In genomic region chr1:89930551-89930950, GRCm38 (mm10) we compare ENCODE assay signal across 8 mouse cellular contexts. TPM values are rescaled to one million over a fixed set of nuclear protein-coding genes. Genes with fewer than 3 reads are reported as not detected.
DNase-seq lines count a peak whose midpoint lies in the region; ATAC-seq and TF ChIP-seq lines count a peak whose summit lies in the region.

No protein-coding gene starts in this region.

- H3K27me3 ChIP-seq in lung, embryonic 16.5 days (ENCODE audit: control insufficient read depth, insufficient read depth, low read depth, low read length), result peaks cover 96% of the 10 kb centered on the region
- H3K27me3 ChIP-seq in forebrain, embryonic 10.5 days (ENCODE audit: poor library complexity, severe bottlenecking), result peaks cover 100% of the 10 kb centered on the region
- peaks cover 99% of the 10 kb centered on the region for H3K27me3 ChIP-seq in limb, embryonic 10.5 days (ENCODE audit: low read depth, poor library complexity, severe bottlenecking)
- H3K27me3 ChIP-seq in cerebellum, adult 2 months (ENCODE audit: control insufficient read depth, insufficient read depth, low read length), result peaks cover 8% of the 10 kb centered on the region; the same call in 1 of the 2 replicates

- under 1% methylated on average over 43 of the region's 45 CpGs for WGBS in lung, embryonic 16.5 days
- WGBS in forebrain, embryonic 10.5 days, result under 1% methylated on average over 45 of the region's 45 CpGs
- WGBS in limb, embryonic 10.5 days, result 0% methylated on average over 45 of the region's 45 CpGs
- under 1% methylated on average over 45 of the region's 45 CpGs for WGBS in olfactory bulb, adult 2 months
- under 1% methylated on average over 45 of the region's 45 CpGs for WGBS in cerebellum, adult 2 months

- H3K9ac ChIP-seq in lung, embryonic 16.5 days (ENCODE audit: low read length), result no peak overlapping the region; the same call in 1 of the 2 replicates

- H3K4me1 ChIP-seq in lung, embryonic 16.5 days (replicated peaks; ENCODE audit: control insufficient read depth, insufficient read depth, low read length), result peaks cover 27% of the 10 kb centered on the region
- H3K4me1 ChIP-seq in forebrain, embryonic 10.5 days, result peaks cover 94% of the 10 kb centered on the region
- peaks cover 95% of the 10 kb centered on the region for H3K4me1 ChIP-seq in limb, embryonic 10.5 days
- peaks cover 13% of the 10 kb centered on the region for H3K4me1 ChIP-seq in olfactory bulb, adult 2 months (ENCODE audit: control insufficient read depth, insufficient read depth, low read length)
- no peaks in the 10 kb centered on the region; the same call in 1 of the 2 replicates for H3K4me1 ChIP-seq in cerebellum, adult 2 months (ENCODE audit: control insufficient read depth, insufficient read depth, low read length)

- peak; percentile 20; the same call in 1 of the 2 replicates for ATAC-seq in lung, embryonic 16.5 days (ENCODE audit: low read depth)
- ATAC-seq in CD4-positive, CD25-positive, alpha-beta regulatory T cell, adult 4 months, result no peak

- no peaks in the 10 kb centered on the region for H3K36me3 ChIP-seq in lung, embryonic 16.5 days (ENCODE audit: control insufficient read depth, insufficient read depth, low read length)
- no peaks in the 10 kb centered on the region for H3K36me3 ChIP-seq in forebrain, embryonic 10.5 days (replicated peaks)
- no peaks in the 10 kb centered on the region for H3K36me3 ChIP-seq in limb, embryonic 10.5 days

- peak overlapping the region; percentile 46 for H3K4me3 ChIP-seq in lung, embryonic 16.5 days (ENCODE audit: low read length)
- peak overlapping the region; percentile 59 for H3K4me3 ChIP-seq in forebrain, embryonic 10.5 days
- H3K4me3 ChIP-seq in limb, embryonic 10.5 days, result peak overlapping the region; percentile 67
- peak overlapping the region; percentile 0; the same call in 1 of the 2 replicates for H3K4me3 ChIP-seq in olfactory bulb, adult 2 months (ENCODE audit: insufficient read depth, low read depth, low read length)
- H3K4me3 ChIP-seq in cerebellum, adult 2 months (replicated peaks; ENCODE audit: insufficient read depth, low read depth, low read length), result no peak overlapping the region

- no peak for DNase-seq in lung, postnatal 25 days (ENCODE audit: low spot score)
- DNase-seq in forebrain, embryonic 10.5 days (ENCODE audit: extremely low spot score, low spot score), result no peak
- DNase-seq in limb, embryonic 10.5 days (ENCODE audit: low spot score), result peak; percentile 77
- no peak for DNase-seq in cerebellum, adult 2 months
- no peak for DNase-seq in urinary bladder, postnatal 14 days (ENCODE audit: low spot score)

- H3K27ac ChIP-seq in lung, embryonic 16.5 days (ENCODE audit: low read length), result no peak overlapping the region
- peak overlapping the region; percentile 71 for H3K27ac ChIP-seq in forebrain, embryonic 10.5 days
- peak overlapping the region; percentile 83 for H3K27ac ChIP-seq in limb, embryonic 10.5 days
- no peak overlapping the region for H3K27ac ChIP-seq in olfactory bulb, adult 2 months (ENCODE audit: insufficient read depth, low read depth, low read length)
- no peak overlapping the region for H3K27ac ChIP-seq in cerebellum, adult 2 months (ENCODE audit: insufficient read depth, low read length)

- peak overlapping the region; percentile 61 for H3K4me2 ChIP-seq in lung, embryonic 16.5 days (ENCODE audit: low read depth, low read length)

- no peaks in the 10 kb centered on the region for H3K9me3 ChIP-seq in lung, embryonic 16.5 days (ENCODE audit: control insufficient read depth, low read length)
- H3K9me3 ChIP-seq in forebrain, embryonic 10.5 days, result no peaks in the 10 kb centered on the region
- H3K9me3 ChIP-seq in limb, embryonic 10.5 days (replicated peaks), result no peaks in the 10 kb centered on the region

- no peak for TF ChIP-seq POLR2A in olfactory bulb, adult 2 months (IDR thresholded peaks at IDR 0.05; ENCODE audit: insufficient read depth, low read depth, low read length)
- no peak for TF ChIP-seq POLR2A in cerebellum, adult 2 months (IDR thresholded peaks at IDR 0.05; ENCODE audit: borderline replicate concordance, insufficient read depth, low read length)

- TF ChIP-seq CTCF in olfactory bulb, adult 2 months (IDR thresholded peaks at IDR 0.05; ENCODE audit: insufficient read depth, low read depth, low read length), result no peak
- TF ChIP-seq CTCF in cerebellum, adult 2 months (IDR thresholded peaks at IDR 0.05; ENCODE audit: borderline replicate concordance, insufficient read depth, low read depth, low read length), result no peak

RNA-seq across cellular contexts. Expression of gene Gbx2, which starts 0.4 kb away (rescaled TPM):
- polyA plus RNA-seq in lung, embryonic 16.5 days (2015; fragmentation: Nextera tagmentation; extraction: Ambion mirVana), result not detected in 2 replicates
- 1.2 and 1.5 TPM in 2 replicates for polyA plus RNA-seq in forebrain, embryonic 10.5 days (2016; fragmentation: Nextera tagmentation; extraction: Ambion mirVana)
- polyA plus RNA-seq in limb, embryonic 10.5 days (2016; fragmentation: Nextera tagmentation; extraction: Ambion mirVana), result 5.3 and 9.5 TPM in 2 replicates
- polyA plus RNA-seq in olfactory bulb, adult 2 months (2012; ENCODE audit: insufficient read depth, insufficient read length, low replicate concordance, missing spikeins), result not detected in 2 replicates
- polyA plus RNA-seq in cerebellum, adult 2 months (2012; rRNA removed), result 1.7 and 2.1 TPM in 2 replicates
- not detected for polyA plus RNA-seq in CD4-positive, CD25-positive, alpha-beta regulatory T cell, adult 4 months (2017; shearing (Covaris generic))

Comparison
In these comparisons a context has a peak if more than half of its experiments do, and no peak if none do; other contexts are left out.
1. H3K27ac ChIP-seq: peak in forebrain, embryonic 10.5 days (single experiment) and limb, embryonic 10.5 days (single experiment); none in lung, embryonic 16.5 days (single experiment), olfactory bulb, adult 2 months (single experiment) and cerebellum, adult 2 months (single experiment).